ENCODE assay signal across 8 mouse cellular contexts in the genomic region with DNA sequence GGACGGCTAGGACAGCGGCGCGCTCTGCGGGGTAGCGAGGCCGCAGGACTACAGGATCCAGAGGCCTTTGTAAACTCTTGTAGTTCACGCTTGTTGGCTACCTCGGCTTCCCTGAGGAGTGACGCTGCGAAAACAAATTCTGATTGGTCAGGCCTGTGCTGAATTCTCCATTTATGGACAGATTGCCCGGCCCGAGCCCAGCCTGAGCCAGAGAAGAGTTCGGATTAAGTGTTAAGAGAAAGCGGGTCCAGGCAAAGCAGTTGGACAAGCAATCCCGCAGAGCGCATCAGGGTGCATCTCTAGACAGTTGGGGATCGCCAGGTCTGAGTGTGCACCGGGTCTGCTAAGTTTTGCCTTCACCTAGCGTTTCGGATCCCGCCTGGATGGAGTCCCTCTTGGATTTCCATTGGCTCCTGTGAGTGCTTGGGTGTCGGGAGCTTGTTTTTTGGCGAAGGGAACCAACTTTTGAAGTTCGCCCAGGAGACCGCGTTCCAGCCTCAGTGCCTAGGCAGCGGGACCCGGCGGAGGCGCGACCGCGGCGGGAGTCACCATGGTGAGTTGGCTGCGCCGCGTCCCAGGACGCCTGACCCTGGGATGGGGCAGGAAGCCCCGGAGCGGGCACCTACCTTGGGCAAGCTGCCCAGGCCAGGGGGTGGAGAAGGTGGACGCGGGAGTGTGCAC. TPM values are rescaled to one million over a fixed set of nuclear protein-coding genes. Genes with fewer than 3 reads are reported as not detected.
A peak's percentile ranks its signal among the peaks of the same experiment; 100 is the strongest.
DNase-seq lines count a peak whose midpoint lies in the region; ATAC-seq lines count a peak whose summit lies in the region.

Gene Myo1e, plus strand, starts transcription at position 200 of the 681 bp plus-strand sequence.

- intact Hi-C loops in left cerebral cortex, postnatal 25 days (cut with DNase I), result loop anchor here (2.0 to 5.0 kb wide), 3 partner anchors 66 to 185 kb away; no protein-coding TSS in a partner anchor

- under 1% methylated on average over 43 of the region's 43 CpGs for WGBS in intestine, embryonic 16.5 days

- H3K27me3 ChIP-seq in intestine, embryonic 16.5 days (replicated peaks; ENCODE audit: control insufficient read depth, insufficient read depth, low read length), result no peaks in the 10 kb centered on the region

- peak within 1 kb of the TSS; percentile 69 for H3K4me3 ChIP-seq in intestine, embryonic 16.5 days (ENCODE audit: low read length)

- peak; percentile 94 for ATAC-seq in intestine, embryonic 16.5 days

- peak within 1 kb of the TSS; percentile 75 for H3K9ac ChIP-seq in intestine, embryonic 16.5 days (ENCODE audit: low read depth, low read length)

- H3K27ac ChIP-seq in intestine, embryonic 16.5 days (ENCODE audit: low read length), result peak within 1 kb of the TSS; percentile 96

- no peaks in the 10 kb centered on the region for H3K9me3 ChIP-seq in intestine, embryonic 16.5 days (ENCODE audit: control insufficient read depth, low read length)

- no peaks in the 10 kb centered on the region for H3K36me3 ChIP-seq in intestine, embryonic 16.5 days (ENCODE audit: control insufficient read depth, insufficient read depth, low read length)

- H3K4me1 ChIP-seq in intestine, embryonic 16.5 days (ENCODE audit: control insufficient read depth, insufficient read depth, low read length), result peaks cover 23% of the 10 kb centered on the region

- peak within 1 kb of the TSS; percentile 96 for H3K4me2 ChIP-seq in intestine, embryonic 16.5 days (ENCODE audit: low read depth, low read length)

- DNase-seq in adrenal gland, adult 8-10 months, result peak; percentile 92
- peak; percentile 81 for DNase-seq in embryo, embryonic 11.5 days (ENCODE audit: low read depth, low spot score)
- peak; percentile 84 for DNase-seq in gonadal fat pad, adult 2 months (ENCODE audit: low read depth)
- DNase-seq in left cerebral cortex, postnatal 25 days (ENCODE audit: low spot score in 2 of 2), result peak; percentile 91 to 98
- peak; percentile 93 for DNase-seq in mesoderm, embryonic 11.5 days (ENCODE audit: low read depth, low spot score)
- DNase-seq in right cerebral cortex, postnatal 25 days, result peak; percentile 88
- DNase-seq in urinary bladder, postnatal 36 days (ENCODE audit: low spot score in 2 of 2), result peak; percentile 88 to 90

RNA-seq across cellular contexts. Expression of gene Myo1e, which starts in this region (rescaled TPM):
- 10 to 100 TPM; 23.3 to 30.4 (median 30.2) TPM for total RNA-seq in adrenal gland, adult 8-10 months (2022)
- polyA plus RNA-seq in gonadal fat pad, adult 2 months (2012; rRNA removed), result 9.0 and 11.7 TPM in 2 replicates
- polyA plus RNA-seq in intestine, embryonic 16.5 days (2015; fragmentation: Nextera tagmentation; extraction: Ambion mirVana), result 18.2 and 19.5 TPM in 2 replicates
- total RNA-seq in left cerebral cortex, postnatal 25 days (2021), result 10 to 100 TPM; 13.5 to 14.7 TPM

Comparison
In these comparisons a context has a peak if more than half of its experiments do, and no peak if none do; other contexts are left out.
1. Peak in every context shown above with its lines: DNase-seq, ATAC-seq, H3K4me3 ChIP-seq and H3K27ac ChIP-seq.